Mouse (Mus musculus): Measurements from ENCODE around the gene Plb1.

- TF ChIP-seq CHD2 (IDR thresholded peaks at IDR 0.05; ENCODE audit: low read depth, low read length) = no peak
- no peak for TF ChIP-seq ZNF384 (IDR thresholded peaks at IDR 0.05; ENCODE audit: low read depth, low read length)
- TF ChIP-seq HCFC1 (IDR thresholded peaks at IDR 0.05; ENCODE audit: borderline replicate concordance, insufficient read depth, low read length) = no peak
- TF ChIP-seq MAFK (IDR thresholded peaks at IDR 0.05; ENCODE audit: insufficient read depth, low read depth, low read length) = no peak
Observed at GRCm38 (mm10) chr5:32340246-32340645, 107.7 kb downstream of the Plb1 start.

All from ES-E14 (cell line).